Mouse (Mus musculus) limb, embryonic 10.5 days (tissue): ENCODE results near the gene Bend4. TPM values are rescaled to one million over a fixed set of nuclear protein-coding genes. Genes with fewer than 3 reads are reported as not detected.

Source experiments
- DNase-seq: peaks from one replicate; pipeline ENCODE4 v3.0.0-alpha.2; 2017; ENCODE audit warnings: low spot score
- H3K27ac ChIP-seq: fragments of 300-500 bp; sonication (generic); 2 replicates; pipeline ENCODE4 v1.5.1; 2016; ENCODE audit warnings: mild to moderate bottlenecking
- H3K27me3 ChIP-seq: fragments of 300-500 bp; sonication (generic); 2 replicates; pipeline ENCODE4 v1.6.1; 2016; ENCODE audit warnings: low read depth, mild to moderate bottlenecking; ENCODE audit not compliant: poor library complexity, severe bottlenecking
- H3K36me3 ChIP-seq: fragments of 300-500 bp; sonication (generic); 2 replicates; pipeline ENCODE4 v1.6.1; 2016; ENCODE audit warnings: mild to moderate bottlenecking, moderate library complexity
- H3K4me1 ChIP-seq: fragments of 300-500 bp; sonication (generic); 2 replicates; pipeline ENCODE4 v1.6.1; 2016
- H3K4me3 ChIP-seq: fragments of 300-500 bp; sonication (generic); 2 replicates; pipeline ENCODE4 v1.5.1; 2016; ENCODE audit warnings: mild to moderate bottlenecking, moderate library complexity
- H3K9me3 ChIP-seq: fragments of 300-500 bp; sonication (generic); replicated peaks from 2 replicates; pipeline ENCODE4 v1.6.1; 2016; ENCODE audit warnings: mild to moderate bottlenecking
- WGBS: fragments of 180-500 bp; shearing (Covaris S2); methylation state at CpG from one replicate; pipeline ENCODE4 v1.1.7; 2016; 5-methylcytosine and 5-hydroxymethylcytosine counted together
- polyA plus RNA-seq: library from polyadenylated mRNA; unstranded; fragments of >200 nt; fragmentation: Nextera tagmentation; extraction: Ambion mirVana; gene quantifications from 2 replicates; pipeline ENCODE4 v1.2.1, GENCODE M21; 2016

Bend4 gene
- polyA plus RNA-seq, 1 experiment from 2014 or later: 15.3 TPM

- no peak for DNase-seq
- Histone ChIP-seq H3K36me3 (peaks cover 97% of the 10 kb centered on the region), H3K4me3 (no peak overlapping the region), H3K27ac (no peak overlapping the region), H3K4me1 (no peaks in the 10 kb centered on the region), H3K9me3 (no peaks in the 10 kb centered on the region), H3K27me3 (no peaks in the 10 kb centered on the region)
- 88% methylated on average over 10 of the region's 10 CpGs for WGBS
These were observed 79.2 kb downstream of the Bend4 start for GRCm38 (mm10) chr5:67348949-67349348.

- WGBS: 98% methylated on average over 2 of the region's 2 CpGs
- Histone ChIP-seq H3K27ac (no peak overlapping the region), H3K36me3 (peaks cover 97% of the 10 kb centered on the region), H3K4me1 (no peaks in the 10 kb centered on the region), H3K27me3 (no peaks in the 10 kb centered on the region), H3K4me3 (no peak overlapping the region), H3K9me3 (no peaks in the 10 kb centered on the region)
- DNase-seq: no peak
These were observed 81.0 kb downstream of the Bend4 start for GRCm38 (mm10) chr5:67347060-67347459.

Other genes with a start within 250 kb of the Bend4 start
- 99.6 and 111 TPM in 2 replicates for gene Tmem33, start 167.7 kb downstream of the Bend4 start, polyA plus RNA-seq
- gene Slc30a9, start 121.4 kb downstream of the Bend4 start, polyA plus RNA-seq: 82.3 and 90.9 TPM in 2 replicates
- 4.8 and 5.2 TPM in 2 replicates for gene Shisa3, start 179.6 kb upstream of the Bend4 start, polyA plus RNA-seq